In the genomic region with DNA sequence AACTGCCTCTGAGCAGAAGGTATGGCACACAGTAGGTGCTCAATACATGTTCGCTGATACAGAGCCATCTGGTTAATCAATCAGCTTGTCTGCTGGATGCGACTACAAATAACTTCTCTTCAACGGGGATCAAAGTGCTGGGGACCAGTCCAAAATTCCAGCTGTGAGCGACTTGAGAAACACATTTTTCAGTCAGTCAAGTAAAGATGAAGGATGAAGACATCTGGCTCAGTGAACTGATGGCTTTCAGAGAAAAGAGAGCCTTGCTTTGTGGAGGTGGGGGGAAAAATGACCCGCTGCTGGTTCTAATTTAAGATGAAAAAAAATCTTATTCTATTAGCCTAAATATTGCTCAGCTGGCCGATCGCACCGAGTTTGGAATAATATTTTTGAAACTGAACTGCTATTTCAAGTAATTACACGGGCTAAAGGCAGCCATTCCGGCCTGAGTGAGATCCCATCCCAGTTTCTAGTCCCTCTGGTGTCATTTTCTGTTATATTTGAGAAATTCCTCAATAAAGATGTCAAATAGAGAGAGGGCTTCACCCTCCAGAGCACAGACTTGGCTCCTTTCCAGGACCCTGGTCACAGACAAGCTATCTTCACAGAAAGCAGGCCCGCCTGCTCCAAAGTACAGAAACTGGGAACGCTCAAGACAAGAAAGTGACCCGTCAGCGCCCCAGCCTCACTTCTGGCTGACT, we compare ENCODE assay signal across 11 mouse cellular contexts. TPM values are rescaled to one million over a fixed set of nuclear protein-coding genes. Genes with fewer than 3 reads are reported as not detected.
A peak's percentile ranks its signal among the peaks of the same experiment; 100 is the strongest.
DNase-seq lines count a peak whose midpoint lies in the region; ATAC-seq and TF ChIP-seq lines count a peak whose summit lies in the region.
"Had no signal": no experiment of that assay in that cellular context is flagged by ENCODE, and none has a peak within 500 bp of the region (broad histone marks: within the 10 kb centered on the region; RNA-seq: fewer than 3 reads in every experiment).

No protein-coding gene starts in this region.

- no peak overlapping the region for H3K27ac ChIP-seq in gastrocnemius, adult 2 months
- H3K27ac ChIP-seq in kidney, embryonic 14.5 days (ENCODE audit: low read depth, low read length): peak overlapping the region; percentile 20; the same call in 1 of the 2 replicates
- peak overlapping the region; percentile 75 for H3K27ac ChIP-seq in stomach, embryonic 14.5 days (ENCODE audit: low read length)

- no peak overlapping the region for H3K4me2 ChIP-seq in kidney, embryonic 14.5 days (replicated peaks; ENCODE audit: low read depth, low read length)
- no peak overlapping the region for H3K4me2 ChIP-seq in stomach, embryonic 14.5 days (replicated peaks; ENCODE audit: low read depth, low read length)

- intact Hi-C loops in gastrocnemius, postnatal 14 days (cut with DNase I; ENCODE audit: low total_unique reads): no loop called here
- intact Hi-C loops in gastrocnemius, adult 2 months (cut with DNase I): no loop called here

- H3K9me3 ChIP-seq in kidney, embryonic 14.5 days (ENCODE audit: control insufficient read depth, low read length): no peaks in the 10 kb centered on the region
- H3K9me3 ChIP-seq in stomach, embryonic 14.5 days (ENCODE audit: control insufficient read depth, low read depth, low read length): no peaks in the 10 kb centered on the region

- ATAC-seq in kidney, embryonic 14.5 days (ENCODE audit: low FRiP score, low TSS enrichment): peak; percentile 28; the same call in 1 of the 2 replicates
- ATAC-seq in stomach, embryonic 14.5 days (ENCODE audit: insufficient number of reproducible peaks, insufficient read depth, low FRiP score, low read depth): no peak

- H3K4me1 ChIP-seq in lung, adult 2 months (ENCODE audit: control insufficient read depth, insufficient read depth, low read length): no peaks in the 10 kb centered on the region
- peaks cover 49% of the 10 kb centered on the region for H3K4me1 ChIP-seq in kidney, embryonic 14.5 days (ENCODE audit: control insufficient read depth, insufficient read depth, low read length)
- peaks cover 40% of the 10 kb centered on the region for H3K4me1 ChIP-seq in stomach, embryonic 14.5 days (ENCODE audit: control insufficient read depth, insufficient read depth, low read length)
- H3K4me1 ChIP-seq: megakaryocyte, embryonic 14.5 days had no signal

- TF ChIP-seq CTCF in gastrocnemius, adult 2 months (IDR thresholded peaks at IDR 0.05): no peak
- TF ChIP-seq CTCF in lung, adult 2 months (IDR thresholded peaks at IDR 0.05; ENCODE audit: insufficient read depth, low read length): no peak

- peak; percentile 38 for DNase-seq in gastrocnemius, postnatal 14 days
- DNase-seq in gastrocnemius, adult 2 months: no peak
- peak; percentile 47 for DNase-seq in lung, postnatal 10 days
- no peak for DNase-seq in lung, adult 2 months
- DNase-seq in adrenal gland, postnatal 36 days: no peak
- DNase-seq in c-Kit-positive CD71-positive TER-119-positive erythroid progenitor cells, embryonic 14.5 days (ENCODE audit: low spot score): no peak
- DNase-seq: cerebellum, adult 2 months; right cerebral cortex, postnatal 25 days had no signal

- WGBS in lung, adult 2 months: 72% methylated on average over 14 of the region's 14 CpGs
- 36% methylated on average over 14 of the region's 14 CpGs for WGBS in kidney, embryonic 14.5 days
- 37% methylated on average over 14 of the region's 14 CpGs for WGBS in stomach, embryonic 14.5 days

- no peak overlapping the region for H3K9ac ChIP-seq in kidney, embryonic 14.5 days (ENCODE audit: low read depth, low read length)
- no peak overlapping the region; the same call in 1 of the 2 replicates for H3K9ac ChIP-seq in stomach, embryonic 14.5 days (replicated peaks; ENCODE audit: low read depth, low read length)

- TF ChIP-seq POLR2A in lung, adult 2 months (IDR thresholded peaks at IDR 0.05; ENCODE audit: borderline replicate concordance, extremely low read depth, low read depth, low read length): no peak

- H3K27me3 ChIP-seq in kidney, embryonic 14.5 days (ENCODE audit: control insufficient read depth, insufficient read depth, low read length): no peaks in the 10 kb centered on the region
- H3K27me3 ChIP-seq in stomach, embryonic 14.5 days (ENCODE audit: control insufficient read depth, insufficient read depth, low read length): no peaks in the 10 kb centered on the region

- no peaks in the 10 kb centered on the region for H3K36me3 ChIP-seq in kidney, embryonic 14.5 days (ENCODE audit: control insufficient read depth, insufficient read depth, low read length)
- no peaks in the 10 kb centered on the region for H3K36me3 ChIP-seq in stomach, embryonic 14.5 days (ENCODE audit: control insufficient read depth, insufficient read depth, low read length)

- no peak overlapping the region for H3K4me3 ChIP-seq in gastrocnemius, adult 2 months
- no peak overlapping the region for H3K4me3 ChIP-seq in lung, adult 2 months (replicated peaks; ENCODE audit: extremely low read depth, low read depth, low read length)
- no peak overlapping the region for H3K4me3 ChIP-seq in kidney, embryonic 14.5 days (ENCODE audit: low read length)
- H3K4me3 ChIP-seq in stomach, embryonic 14.5 days (ENCODE audit: low read depth, low read length): no peak overlapping the region
- H3K4me3 ChIP-seq: megakaryocyte, embryonic 14.5 days had no signal

RNA-seq across cellular contexts. Expression of gene Scube1, which starts 28.0 kb away (rescaled TPM):
- 1 to 10 TPM; 1.2 to 1.7 TPM for total RNA-seq in gastrocnemius, postnatal 14 days (2021)
- under 1 TPM; 0.18 to 0.45 TPM for total RNA-seq in gastrocnemius, adult 2 months (2021)
- 17.2 and 18.8 TPM in 2 replicates for polyA plus RNA-seq in lung, adult 2 months (2012; rRNA removed)
- polyA plus RNA-seq in kidney, embryonic 14.5 days (2014; fragmentation: Nextera tagmentation; extraction: Ambion mirVana): 4.7 and 7.4 TPM in 2 replicates
- polyA plus RNA-seq in stomach, embryonic 14.5 days (2014; fragmentation: Nextera tagmentation; extraction: Ambion mirVana): 9.8 and 12.3 TPM in 2 replicates
- 1 to 10 TPM; 4.4 to 4.6 TPM for total RNA-seq in adrenal gland, postnatal 36 days (2021)

Comparison
In these comparisons a context has a peak if more than half of its experiments do, and no peak if none do; other contexts are left out.
1. DNase-seq: peak in gastrocnemius, postnatal 14 days (single experiment) and lung, postnatal 10 days (single experiment); none in gastrocnemius, adult 2 months (single experiment), lung, adult 2 months (single experiment), adrenal gland, postnatal 36 days (0 of 2) and c-Kit-positive CD71-positive TER-119-positive erythroid progenitor cells, embryonic 14.5 days (single experiment).